Comparison of ENCODE assay signal across 8 mouse cellular contexts in the genomic region with DNA sequence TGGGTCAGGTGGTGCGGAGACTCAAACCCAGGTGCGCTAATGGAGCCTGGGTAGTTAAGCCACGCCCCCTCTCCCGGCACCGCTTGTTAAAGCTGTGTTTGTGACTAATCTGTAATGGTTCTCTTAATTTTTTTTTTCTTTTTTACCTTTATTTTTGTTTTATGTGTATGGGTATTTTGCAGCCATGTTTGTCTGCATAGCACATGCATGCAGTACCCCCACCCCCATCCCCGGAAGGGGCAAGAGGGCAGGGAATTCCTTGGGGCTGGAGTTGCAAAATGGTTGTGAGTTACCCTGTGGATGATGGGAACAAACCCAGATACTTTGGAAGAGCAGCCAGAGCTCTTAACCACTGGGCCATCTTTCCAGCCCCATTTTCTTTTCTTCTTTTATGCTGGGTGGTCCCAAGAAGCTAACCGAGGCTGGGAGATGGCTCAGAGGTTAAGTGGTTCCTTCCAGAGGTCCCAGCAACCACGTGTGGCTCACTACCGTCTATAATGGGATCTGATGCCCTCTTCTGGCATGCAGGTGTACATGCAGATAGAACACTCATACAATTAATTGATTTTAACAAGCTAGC. TPM values are rescaled to one million over a fixed set of nuclear protein-coding genes. Genes with fewer than 3 reads are reported as not detected.
DNase-seq lines count a peak whose midpoint lies in the region; ATAC-seq lines count a peak whose summit lies in the region.

No protein-coding gene starts in this region.

- H3K4me1 ChIP-seq in heart, embryonic 11.5 days (ENCODE audit: control insufficient read depth, insufficient read depth, low read length) = no peaks in the 10 kb centered on the region

- H3K4me2 ChIP-seq in heart, embryonic 11.5 days = peak overlapping the region; percentile 44; the same call in 1 of the 2 replicates

- H3K4me3 ChIP-seq in heart, embryonic 11.5 days (ENCODE audit: low read depth, low read length) = no peak overlapping the region

- no peak overlapping the region for H3K9ac ChIP-seq in heart, embryonic 11.5 days (ENCODE audit: low read depth, low read length)

- no peaks in the 10 kb centered on the region for H3K27me3 ChIP-seq in heart, embryonic 11.5 days (ENCODE audit: control insufficient read depth, insufficient read depth, low read length)

- H3K9me3 ChIP-seq in heart, embryonic 11.5 days (replicated peaks; ENCODE audit: control insufficient read depth, low read length) = no peaks in the 10 kb centered on the region

- H3K27ac ChIP-seq in heart, embryonic 11.5 days (ENCODE audit: low read depth, low read length) = no peak overlapping the region

- no peak for ATAC-seq in heart, embryonic 11.5 days (replicated peaks; ENCODE audit: insufficient number of reproducible peaks, low FRiP score, low TSS enrichment)
- ATAC-seq in megakaryocyte-erythroid progenitor cell, adult 5-6 weeks (replicated peaks; ENCODE audit: low FRiP score, low TSS enrichment, poor library complexity, severe bottlenecking) = no peak

- whole genome bisulfite sequencing in heart, embryonic 11.5 days (ENCODE audit: insufficient replicate concordance) = 11% methylated on average over 9 of the region's 9 CpGs

- DNase-seq in heart, postnatal 10 days = no peak
- peak; percentile 40 for DNase-seq in 3T3-L1 (ENCODE audit: low read depth, low spot score)
- peak; percentile 32 for DNase-seq in adrenal gland, postnatal 25 days
- DNase-seq in kidney, postnatal 25 days = peak; percentile 36 to 56
- no peak for DNase-seq in layer of hippocampus, adult 9-11 months
- DNase-seq in left cerebral cortex, postnatal 4 days = no peak

- H3K36me3 ChIP-seq in heart, embryonic 11.5 days (ENCODE audit: control insufficient read depth, insufficient read depth, low read length) = no peaks in the 10 kb centered on the region

- intact Hi-C loops in heart, postnatal 10 days (cut with DNase I) = no loop called here
- intact Hi-C loops in left cerebral cortex, postnatal 4 days (cut with DNase I) = no loop called here

RNA-seq across cellular contexts. Expression of a gene that starts 12.2 kb away (rescaled TPM):
- 43.5 and 45.2 TPM in 2 replicates for polyA plus RNA-seq in heart, embryonic 11.5 days (2014; fragmentation: Nextera tagmentation; extraction: Ambion mirVana)
- 10 to 100 TPM; 16.7 to 18.8 TPM for total RNA-seq in heart, postnatal 10 days (2021)
- total RNA-seq in adrenal gland, postnatal 25 days (2021) = 18.7 and 19.6 TPM in 2 replicates
- not detected in 2 replicates for total RNA-seq in megakaryocyte-erythroid progenitor cell, adult 5-6 weeks (2014; fragmentation: Nextera tagmentation)
- total RNA-seq in megakaryocyte-erythroid progenitor cell, adult 5-6 weeks (2017) = 0.61 TPM in 1 of 2 replicates, not detected in the other
- 10 to 100 TPM; 39.7 to 46.0 TPM for total RNA-seq in left cerebral cortex, postnatal 4 days (2021)

RNA-seq across cellular contexts. Expression of a gene that starts 20.5 kb away (rescaled TPM):
- polyA plus RNA-seq in heart, embryonic 11.5 days (2014; fragmentation: Nextera tagmentation; extraction: Ambion mirVana) = 0.96 and 1.7 TPM in 2 replicates
- under 1 TPM; 0.37 to 0.98 TPM for total RNA-seq in heart, postnatal 10 days (2021)
- 1.9 and 3.8 TPM in 2 replicates for total RNA-seq in adrenal gland, postnatal 25 days (2021)
- not detected in 2 replicates for total RNA-seq in megakaryocyte-erythroid progenitor cell, adult 5-6 weeks (2014; fragmentation: Nextera tagmentation)
- total RNA-seq in megakaryocyte-erythroid progenitor cell, adult 5-6 weeks (2017) = not detected in 2 replicates
- total RNA-seq in left cerebral cortex, postnatal 4 days (2021) = under 1 TPM in 1 of 2 experiments, not detected in 1; 0.30 TPM

RNA-seq across cellular contexts. Expression of a gene that starts 25.9 kb away (rescaled TPM):
- 0.20 and 0.27 TPM in 2 replicates for polyA plus RNA-seq in heart, embryonic 11.5 days (2014; fragmentation: Nextera tagmentation; extraction: Ambion mirVana)
- not detected for total RNA-seq in heart, postnatal 10 days (2021)
- total RNA-seq in adrenal gland, postnatal 25 days (2021) = not detected in 2 replicates
- not detected in 2 replicates for total RNA-seq in megakaryocyte-erythroid progenitor cell, adult 5-6 weeks (2014; fragmentation: Nextera tagmentation)
- not detected in 2 replicates for total RNA-seq in megakaryocyte-erythroid progenitor cell, adult 5-6 weeks (2017)
- total RNA-seq in left cerebral cortex, postnatal 4 days (2021) = not detected

RNA-seq across cellular contexts. Expression of a gene that starts 39.1 kb away (rescaled TPM):
- polyA plus RNA-seq in heart, embryonic 11.5 days (2014; fragmentation: Nextera tagmentation; extraction: Ambion mirVana) = 21.1 and 22.0 TPM in 2 replicates
- 1 to 10 TPM; 6.5 to 6.7 TPM for total RNA-seq in heart, postnatal 10 days (2021)
- total RNA-seq in adrenal gland, postnatal 25 days (2021) = 4.3 and 5.6 TPM in 2 replicates
- 25.0 and 40.8 TPM in 2 replicates for total RNA-seq in megakaryocyte-erythroid progenitor cell, adult 5-6 weeks (2014; fragmentation: Nextera tagmentation)
- total RNA-seq in megakaryocyte-erythroid progenitor cell, adult 5-6 weeks (2017) = 6.6 and 37.9 TPM in 2 replicates
- 1 to 10 TPM; 4.7 to 5.8 TPM for total RNA-seq in left cerebral cortex, postnatal 4 days (2021)

RNA-seq across cellular contexts. Expression of a gene that starts 58.5 kb away (rescaled TPM):
- 0.09 and 0.59 TPM in 2 replicates for polyA plus RNA-seq in heart, embryonic 11.5 days (2014; fragmentation: Nextera tagmentation; extraction: Ambion mirVana)
- under 1 TPM; 0.27 to 0.53 TPM for total RNA-seq in heart, postnatal 10 days (2021)
- 0.52 and 2.2 TPM in 2 replicates for total RNA-seq in adrenal gland, postnatal 25 days (2021)
- not detected in 2 replicates for total RNA-seq in megakaryocyte-erythroid progenitor cell, adult 5-6 weeks (2014; fragmentation: Nextera tagmentation)
- total RNA-seq in megakaryocyte-erythroid progenitor cell, adult 5-6 weeks (2017) = not detected in 2 replicates
- total RNA-seq in left cerebral cortex, postnatal 4 days (2021) = 1 to 10 TPM; 4.0 to 5.2 TPM

Comparison
In these comparisons a context has a peak if more than half of its experiments do, and no peak if none do; other contexts are left out.
1. DNase-seq: peak in 3T3-L1 (single experiment), adrenal gland, postnatal 25 days (single experiment) and kidney, postnatal 25 days (2 of 2); none in heart, postnatal 10 days (0 of 2), layer of hippocampus, adult 9-11 months (single experiment) and left cerebral cortex, postnatal 4 days (single experiment).
2. RNA of a gene that starts 12.2 kb away (total RNA-seq): 39.7 to 46.0 TPM in left cerebral cortex, postnatal 4 days, 16.7 to 18.8 TPM in heart, postnatal 10 days and 18.7 to 19.6 TPM in adrenal gland, postnatal 25 days; 0.61 TPM in megakaryocyte-erythroid progenitor cell, adult 5-6 weeks; every median in the first group is over 10 times any median in the second.